Comparison of ENCODE assay signal across 17 mouse cellular contexts in the genomic region with DNA sequence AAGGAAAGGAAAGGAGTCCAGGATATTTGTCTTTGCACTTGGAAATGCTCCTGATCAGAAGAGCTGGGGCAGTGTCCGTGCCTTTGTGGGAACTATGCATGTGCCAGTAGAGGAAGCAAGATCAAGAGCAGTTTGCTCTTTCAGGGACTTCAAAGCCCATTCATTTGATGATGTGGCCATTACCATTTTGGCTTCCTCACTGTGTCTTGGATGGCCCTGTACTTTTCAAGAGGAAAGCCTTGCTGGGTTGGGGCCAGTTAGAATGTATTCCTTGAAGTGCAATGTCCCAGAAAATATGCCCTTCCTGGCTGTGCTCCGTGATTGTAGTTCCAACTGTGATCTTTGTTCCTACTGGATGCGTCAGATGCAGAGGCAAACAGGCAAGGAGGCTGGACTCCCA.
DNase-seq lines count a peak whose midpoint lies in the region; ATAC-seq lines count a peak whose summit lies in the region.
"Had no signal": no experiment of that assay in that cellular context is flagged by ENCODE, and none has a peak within 500 bp of the region (broad histone marks: within the 10 kb centered on the region; RNA-seq: fewer than 3 reads in every experiment).

No protein-coding gene starts in this region.

- no peak overlapping the region for H3K4me2 ChIP-seq in intestine, embryonic 15.5 days (replicated peaks)
- H3K4me2 ChIP-seq: limb, embryonic 12.5 days; liver, embryonic 15.5 days had no signal

- no peaks in the 10 kb centered on the region for H3K27me3 ChIP-seq in intestine, embryonic 15.5 days (replicated peaks)
- H3K27me3 ChIP-seq: limb, embryonic 12.5 days; liver, embryonic 15.5 days had no signal

- no peaks in the 10 kb centered on the region for H3K36me3 ChIP-seq in intestine, embryonic 15.5 days
- H3K36me3 ChIP-seq: heart, embryonic 10.5 days; limb, embryonic 12.5 days; liver, embryonic 15.5 days had no signal

- H3K27ac ChIP-seq in intestine, embryonic 15.5 days, result no peak overlapping the region
- H3K27ac ChIP-seq: heart, embryonic 10.5 days; limb, embryonic 12.5 days; liver, embryonic 15.5 days had no signal

- intact Hi-C loops in left cerebral cortex, postnatal 14 days (cut with DNase I), result no loop called here

- no peak overlapping the region for H3K4me3 ChIP-seq in intestine, embryonic 15.5 days (replicated peaks)
- H3K4me3 ChIP-seq: heart, embryonic 10.5 days; limb, embryonic 12.5 days; liver, embryonic 15.5 days had no signal

- 58% methylated on average over 3 of the region's 3 CpGs for WGBS in intestine, embryonic 15.5 days

- DNase-seq in gastrocnemius, postnatal 25 days, result peak; percentile 9
- no peak for DNase-seq in gastrocnemius, adult 18-20 months (ENCODE audit: low spot score)
- DNase-seq in left cerebral cortex, postnatal 14 days (ENCODE audit: low spot score in 2 of 2), result peak; percentile 10 to 43
- no peak for DNase-seq in left cerebral cortex, adult 18-20 months (ENCODE audit: low spot score in 2 of 2)
- peak; percentile 87 for DNase-seq in ZHBTc4 (ENCODE audit: low read depth, low spot score)
- peak; percentile 9 to 27 for DNase-seq in layer of hippocampus, postnatal 36 days
- no peak for DNase-seq in thymus, postnatal 14 days
- DNase-seq: cerebellum, adult 9-10 months; gastrocnemius, postnatal 14 days; heart, postnatal 36 days; kidney, adult 18-20 months; kidney, postnatal 4 days; thymus, postnatal 36 days had no signal

- H3K4me1 ChIP-seq in intestine, embryonic 15.5 days (replicated peaks), result no peaks in the 10 kb centered on the region
- H3K4me1 ChIP-seq: heart, embryonic 10.5 days; limb, embryonic 12.5 days; liver, embryonic 15.5 days had no signal

- no peak for ATAC-seq in intestine, embryonic 15.5 days

- no peaks in the 10 kb centered on the region for H3K9me3 ChIP-seq in intestine, embryonic 15.5 days
- H3K9me3 ChIP-seq: heart, embryonic 10.5 days; limb, embryonic 12.5 days; liver, embryonic 15.5 days had no signal

- H3K9ac ChIP-seq in intestine, embryonic 15.5 days, result no peak overlapping the region
- H3K9ac ChIP-seq: limb, embryonic 12.5 days; liver, embryonic 15.5 days had no signal

Comparison
In these comparisons a context has a peak if more than half of its experiments do, and no peak if none do; other contexts are left out.
1. DNase-seq: peak in gastrocnemius, postnatal 25 days (single experiment), left cerebral cortex, postnatal 14 days (2 of 2), ZHBTc4 (single experiment) and layer of hippocampus, postnatal 36 days (2 of 2); none in gastrocnemius, adult 18-20 months (single experiment), left cerebral cortex, adult 18-20 months (0 of 2) and thymus, postnatal 14 days (single experiment).